Mouse (Mus musculus) limb, embryonic 10.5 days (tissue): ENCODE measurements around the gene Tyro3. TPM values are rescaled to one million over a fixed set of nuclear protein-coding genes. Genes with fewer than 3 reads are reported as not detected.

Source experiments
- DNase-seq: peaks from one replicate; pipeline ENCODE4 v3.0.0-alpha.2; 2017; ENCODE audit warnings: low spot score
- H3K27ac ChIP-seq: fragments of 300-500 bp; sonication (generic); 2 replicates; pipeline ENCODE4 v1.5.1; 2016; ENCODE audit warnings: mild to moderate bottlenecking
- H3K27me3 ChIP-seq: fragments of 300-500 bp; sonication (generic); 2 replicates; pipeline ENCODE4 v1.6.1; 2016; ENCODE audit warnings: low read depth, mild to moderate bottlenecking; ENCODE audit not compliant: poor library complexity, severe bottlenecking
- H3K36me3 ChIP-seq: fragments of 300-500 bp; sonication (generic); 2 replicates; pipeline ENCODE4 v1.6.1; 2016; ENCODE audit warnings: mild to moderate bottlenecking, moderate library complexity
- H3K4me1 ChIP-seq: fragments of 300-500 bp; sonication (generic); 2 replicates; pipeline ENCODE4 v1.6.1; 2016
- H3K4me3 ChIP-seq: fragments of 300-500 bp; sonication (generic); 2 replicates; pipeline ENCODE4 v1.5.1; 2016; ENCODE audit warnings: mild to moderate bottlenecking, moderate library complexity
- H3K9me3 ChIP-seq: fragments of 300-500 bp; sonication (generic); replicated peaks from 2 replicates; pipeline ENCODE4 v1.6.1; 2016; ENCODE audit warnings: mild to moderate bottlenecking
- WGBS: fragments of 180-500 bp; shearing (Covaris S2); methylation state at CpG from one replicate; pipeline ENCODE4 v1.1.7; 2016; 5-methylcytosine and 5-hydroxymethylcytosine counted together
- polyA plus RNA-seq: library from polyadenylated mRNA; unstranded; fragments of >200 nt; fragmentation: Nextera tagmentation; extraction: Ambion mirVana; gene quantifications from 2 replicates; pipeline ENCODE4 v1.2.1, GENCODE M21; 2016

The Tyro3 gene
- polyA plus RNA-seq, 1 experiment from 2014 or later, result 30.0 TPM

GRCm38 (mm10) chr2:119810890-119811289, 13.4 kb downstream of the Tyro3 start:
- no peak overlapping the region for H3K4me3 ChIP-seq
- H3K36me3 ChIP-seq, result peaks cover 96% of the 10 kb centered on the region
- peaks cover 18% of the 10 kb centered on the region for H3K4me1 ChIP-seq
- WGBS, result 83% methylated on average over 12 of the region's 12 CpGs
- no peaks in the 10 kb centered on the region for H3K9me3 ChIP-seq
- no peak for DNase-seq
- no peaks in the 10 kb centered on the region for H3K27me3 ChIP-seq
- H3K27ac ChIP-seq, result no peak overlapping the region

DNA sequence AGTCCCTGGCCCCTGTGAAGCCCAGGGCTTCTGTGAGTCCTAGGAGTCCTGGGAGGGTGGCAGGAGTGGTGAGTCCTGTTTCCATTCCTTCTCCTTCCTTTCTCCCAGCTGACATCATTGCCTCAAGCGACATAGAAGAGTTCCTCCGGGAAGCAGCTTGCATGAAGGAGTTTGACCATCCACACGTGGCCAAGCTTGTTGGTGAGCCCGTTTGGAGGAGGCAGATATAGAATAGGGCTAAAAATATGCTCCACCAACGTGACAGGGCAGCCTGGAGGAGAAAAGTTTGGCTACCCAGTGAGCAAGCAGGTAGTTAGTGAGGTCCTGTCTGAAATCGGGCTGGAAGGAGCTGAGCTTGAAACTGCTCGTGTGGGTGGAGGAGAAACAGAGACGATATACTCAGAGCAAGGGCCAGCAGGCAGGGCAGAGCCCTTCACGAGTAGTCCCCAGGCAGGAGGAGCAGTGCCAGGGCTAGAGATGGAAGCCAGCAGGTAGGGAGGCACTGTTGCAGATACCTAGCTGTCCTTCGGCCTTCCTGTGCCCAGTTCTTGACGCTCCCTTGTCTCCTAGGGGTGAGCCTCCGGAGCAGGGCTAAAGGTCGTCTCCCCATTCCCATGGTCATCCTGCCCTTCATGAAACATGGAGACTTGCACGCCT, 14.1 kb downstream of the Tyro3 start:
- WGBS, result 86% methylated on average over 14 of the region's 14 CpGs
- Histone ChIP-seq H3K36me3 (peaks cover 96% of the 10 kb centered on the region), H3K4me1 (peaks cover 14% of the 10 kb centered on the region), H3K9me3 (no peaks in the 10 kb centered on the region), H3K4me3 (no peak overlapping the region), H3K27ac (no peak overlapping the region), H3K27me3 (no peaks in the 10 kb centered on the region)
- DNase-seq, result no peak

GRCm38 (mm10) chr2:119814376-119814933, 16.9 kb downstream of the Tyro3 start:
- no peak overlapping the region for H3K4me3 ChIP-seq
- H3K4me1 ChIP-seq, result no peaks in the 10 kb centered on the region
- 56% methylated on average over 7 of the region's 7 CpGs for WGBS
- H3K36me3 ChIP-seq, result peaks cover 83% of the 10 kb centered on the region
- H3K27me3 ChIP-seq, result no peaks in the 10 kb centered on the region
- H3K27ac ChIP-seq, result no peak overlapping the region
- DNase-seq, result no peak
- no peaks in the 10 kb centered on the region for H3K9me3 ChIP-seq

GRCm38 (mm10) chr2:119816611-119817010, 19.1 kb downstream of the Tyro3 start:
- Histone ChIP-seq H3K27me3 (no peaks in the 10 kb centered on the region), H3K27ac (no peak overlapping the region), H3K4me3 (no peak overlapping the region), H3K4me1 (no peaks in the 10 kb centered on the region), H3K9me3 (no peaks in the 10 kb centered on the region), H3K36me3 (peaks cover 61% of the 10 kb centered on the region)
- 95% methylated on average over 13 of the region's 13 CpGs for WGBS
- DNase-seq, result no peak

- no peak for DNase-seq
- H3K27ac ChIP-seq, result no peak overlapping the region
- WGBS, result 87% methylated on average over 5 of the region's 5 CpGs
- H3K36me3 ChIP-seq, result peaks cover 57% of the 10 kb centered on the region
- no peak overlapping the region for H3K4me3 ChIP-seq
- no peaks in the 10 kb centered on the region for H3K27me3 ChIP-seq
- H3K4me1 ChIP-seq, result no peaks in the 10 kb centered on the region
- H3K9me3 ChIP-seq, result no peaks in the 10 kb centered on the region
These were observed 19.5 kb downstream of the Tyro3 start for GRCm38 (mm10) chr2:119817047-119817446.

GRCm38 (mm10) chr2:119818668-119819272, 21.2 kb downstream of the Tyro3 start:
- no peak overlapping the region for H3K4me3 ChIP-seq
- WGBS, result 62% methylated on average over 9 of the region's 9 CpGs
- H3K27ac ChIP-seq, result no peak overlapping the region
- no peak for DNase-seq
- no peaks in the 10 kb centered on the region for H3K9me3 ChIP-seq
- no peaks in the 10 kb centered on the region for H3K27me3 ChIP-seq
- H3K36me3 ChIP-seq, result peaks cover 40% of the 10 kb centered on the region
- H3K4me1 ChIP-seq, result no peaks in the 10 kb centered on the region

- Histone ChIP-seq H3K27me3 (no peaks in the 10 kb centered on the region), H3K4me3 (no peak overlapping the region), H3K27ac (no peak overlapping the region), H3K9me3 (no peaks in the 10 kb centered on the region), H3K4me1 (no peaks in the 10 kb centered on the region), H3K36me3 (peaks cover 17% of the 10 kb centered on the region)
- DNase-seq, result no peak
- 90% methylated on average over 9 of the region's 9 CpGs for WGBS
These were observed 23.6 kb downstream of the Tyro3 start for GRCm38 (mm10) chr2:119821136-119821535.

DNA sequence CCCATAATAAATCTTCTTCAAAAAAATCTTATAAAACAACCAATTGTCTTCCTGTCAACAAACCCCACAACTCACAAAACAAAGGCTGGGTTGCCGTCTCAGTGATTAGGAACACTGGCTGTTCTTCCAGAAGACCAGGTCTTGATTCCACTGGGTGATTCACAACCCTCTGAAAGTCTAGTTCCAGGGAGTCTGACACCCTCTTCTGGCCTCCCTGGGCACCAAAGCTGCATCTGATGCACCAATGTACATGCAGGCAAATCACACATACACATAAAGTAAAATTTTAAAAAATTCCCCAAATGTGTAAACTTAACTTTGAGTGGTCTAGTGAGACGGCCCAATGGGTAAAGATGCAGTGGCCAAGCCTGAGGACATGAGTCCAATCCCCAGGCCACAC, 33.0 kb downstream of the Tyro3 start:
- 70% methylated on average over 2 of the region's 2 CpGs for WGBS
- Histone ChIP-seq H3K27ac (no peak overlapping the region), H3K4me3 (no peak overlapping the region), H3K36me3 (no peaks in the 10 kb centered on the region), H3K4me1 (no peaks in the 10 kb centered on the region), H3K9me3 (no peaks in the 10 kb centered on the region), H3K27me3 (no peaks in the 10 kb centered on the region)
- no peak for DNase-seq

GRCm38 (mm10) chr2:119834231-119834630, 36.7 kb downstream of the Tyro3 start:
- no peaks in the 10 kb centered on the region for H3K27me3 ChIP-seq
- H3K27ac ChIP-seq, result no peak overlapping the region
- no peaks in the 10 kb centered on the region for H3K36me3 ChIP-seq
- WGBS, result 90% methylated on average over 4 of the region's 4 CpGs
- no peak overlapping the region for H3K4me3 ChIP-seq
- H3K4me1 ChIP-seq, result no peaks in the 10 kb centered on the region
- H3K9me3 ChIP-seq, result no peaks in the 10 kb centered on the region
- no peak for DNase-seq

GRCm38 (mm10) chr2:119837616-119838015, 40.1 kb downstream of the Tyro3 start:
- H3K4me3 ChIP-seq, result no peak overlapping the region
- WGBS, result 97% methylated on average over 7 of the region's 7 CpGs
- DNase-seq, result no peak
- H3K9me3 ChIP-seq, result no peaks in the 10 kb centered on the region
- no peaks in the 10 kb centered on the region for H3K27me3 ChIP-seq
- no peaks in the 10 kb centered on the region for H3K36me3 ChIP-seq
- H3K27ac ChIP-seq, result no peak overlapping the region
- no peaks in the 10 kb centered on the region for H3K4me1 ChIP-seq

GRCm38 (mm10) chr2:119838363-119839156, 41.0 kb downstream of the Tyro3 start:
- no peaks in the 10 kb centered on the region for H3K36me3 ChIP-seq
- no peak overlapping the region for H3K27ac ChIP-seq
- no peak for DNase-seq
- 82% methylated on average over 11 of the region's 11 CpGs for WGBS
- H3K4me1 ChIP-seq, result no peaks in the 10 kb centered on the region
- H3K9me3 ChIP-seq, result no peaks in the 10 kb centered on the region
- no peak overlapping the region for H3K4me3 ChIP-seq
- H3K27me3 ChIP-seq, result no peaks in the 10 kb centered on the region

- no peaks in the 10 kb centered on the region for H3K36me3 ChIP-seq
- DNase-seq, result no peak
- H3K4me1 ChIP-seq, result no peaks in the 10 kb centered on the region
- no peak overlapping the region for H3K27ac ChIP-seq
- H3K27me3 ChIP-seq, result no peaks in the 10 kb centered on the region
- H3K4me3 ChIP-seq, result no peak overlapping the region
- no peaks in the 10 kb centered on the region for H3K9me3 ChIP-seq
These were observed 42.5 kb downstream of the Tyro3 start for GRCm38 (mm10) chr2:119840008-119840407.

DNA sequence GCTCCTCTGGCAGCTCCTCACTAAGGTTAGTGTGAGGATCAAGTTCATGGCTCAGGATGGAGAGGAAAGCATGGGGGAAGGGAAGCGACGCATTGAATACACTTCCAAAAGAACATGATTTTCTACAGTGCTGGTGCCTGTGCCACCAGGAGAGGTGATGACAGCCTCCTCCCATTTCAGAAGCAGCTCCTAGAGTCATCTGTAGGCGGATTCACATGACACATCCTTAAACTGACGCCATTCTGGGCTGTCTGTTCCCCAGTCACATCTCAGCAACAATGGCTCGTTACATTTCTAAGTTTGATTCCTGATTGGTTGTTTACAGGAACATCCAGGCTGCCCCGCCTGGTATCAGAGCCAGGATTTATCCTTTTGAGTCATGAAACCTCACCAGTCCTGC, 44.5 kb downstream of the Tyro3 start:
- DNase-seq, result no peak
- H3K4me1 ChIP-seq, result no peaks in the 10 kb centered on the region
- no peaks in the 10 kb centered on the region for H3K27me3 ChIP-seq
- no peaks in the 10 kb centered on the region for H3K9me3 ChIP-seq
- no peaks in the 10 kb centered on the region for H3K36me3 ChIP-seq
- no peak overlapping the region for H3K4me3 ChIP-seq
- WGBS, result 70% methylated on average over 6 of the region's 6 CpGs
- no peak overlapping the region for H3K27ac ChIP-seq
